Mouse (Mus musculus): Measurements from ENCODE around the gene 9630041A04Rik. TPM values are rescaled to one million over a fixed set of nuclear protein-coding genes. Genes with fewer than 3 reads are reported as not detected.

9630041A04Rik gene
- total RNA-seq, 2 experiments from 2014 or later: not detected

- no peak for DNase-seq
Observed at GRCm38 (mm10) chr9:101918771-101919170, 57.1 kb downstream of the 9630041A04Rik start.

GRCm38 (mm10) chr9:101919324-101919723 lies 57.7 kb downstream of the 9630041A04Rik start:
- no peak for DNase-seq

- DNase-seq: no peak
Observed at GRCm38 (mm10) chr9:101922846-101923245, 61.2 kb downstream of the 9630041A04Rik start.

- no peak for DNase-seq
Observed at GRCm38 (mm10) chr9:101924829-101925228, 63.2 kb downstream of the 9630041A04Rik start.

- DNase-seq: no peak
Observed at GRCm38 (mm10) chr9:101933946-101934573, 72.4 kb downstream of the 9630041A04Rik start.

- DNase-seq: no peak
Observed at GRCm38 (mm10) chr9:101934887-101935286, 73.2 kb downstream of the 9630041A04Rik start.

- DNase-seq: no peak
Observed at GRCm38 (mm10) chr9:101938066-101938465, 76.4 kb downstream of the 9630041A04Rik start.

- DNase-seq: no peak
Observed at GRCm38 (mm10) chr9:101939006-101939405, 77.4 kb downstream of the 9630041A04Rik start.

- no peak for DNase-seq
Observed at GRCm38 (mm10) chr9:101940182-101940581, 78.5 kb downstream of the 9630041A04Rik start.

- no peak for DNase-seq
Observed at GRCm38 (mm10) chr9:101942058-101942669, 80.5 kb downstream of the 9630041A04Rik start.

GRCm38 (mm10) chr9:101945326-101945725 lies 83.7 kb downstream of the 9630041A04Rik start:
- no peak for DNase-seq

GRCm38 (mm10) chr9:101945814-101946213 lies 84.2 kb downstream of the 9630041A04Rik start:
- no peak for DNase-seq

- no peak for DNase-seq
Observed at GRCm38 (mm10) chr9:101950101-101950500, 88.5 kb downstream of the 9630041A04Rik start.

- peak; percentile 67 for DNase-seq
Observed at GRCm38 (mm10) chr9:101954529-101954928, 92.9 kb downstream of the 9630041A04Rik start.

GRCm38 (mm10) chr9:101956228-101956627 lies 94.6 kb downstream of the 9630041A04Rik start:
- no peak for DNase-seq

- peak; percentile 23 for DNase-seq
Observed at GRCm38 (mm10) chr9:101971806-101972205, 110.2 kb downstream of the 9630041A04Rik start.

GRCm38 (mm10) chr9:101972314-101972713 lies 110.7 kb downstream of the 9630041A04Rik start:
- DNase-seq: no peak

- DNase-seq: no peak
Observed at GRCm38 (mm10) chr9:101976884-101977465, 115.3 kb downstream of the 9630041A04Rik start.

GRCm38 (mm10) chr9:101981161-101981560 lies 119.5 kb downstream of the 9630041A04Rik start:
- DNase-seq: no peak

- DNase-seq: no peak
Observed at GRCm38 (mm10) chr9:101982378-101982777, 120.7 kb downstream of the 9630041A04Rik start.

- DNase-seq: no peak
Observed at GRCm38 (mm10) chr9:101986910-101987309, 125.3 kb downstream of the 9630041A04Rik start.

- no peak for DNase-seq
Observed at GRCm38 (mm10) chr9:101990032-101990431, 128.4 kb downstream of the 9630041A04Rik start.

GRCm38 (mm10) chr9:101990836-101991235 lies 129.2 kb downstream of the 9630041A04Rik start:
- DNase-seq: no peak

Data from gastrocnemius, postnatal 25 days (tissue).